Mouse (Mus musculus): ENCODE results near the gene Snx29.

DNA sequence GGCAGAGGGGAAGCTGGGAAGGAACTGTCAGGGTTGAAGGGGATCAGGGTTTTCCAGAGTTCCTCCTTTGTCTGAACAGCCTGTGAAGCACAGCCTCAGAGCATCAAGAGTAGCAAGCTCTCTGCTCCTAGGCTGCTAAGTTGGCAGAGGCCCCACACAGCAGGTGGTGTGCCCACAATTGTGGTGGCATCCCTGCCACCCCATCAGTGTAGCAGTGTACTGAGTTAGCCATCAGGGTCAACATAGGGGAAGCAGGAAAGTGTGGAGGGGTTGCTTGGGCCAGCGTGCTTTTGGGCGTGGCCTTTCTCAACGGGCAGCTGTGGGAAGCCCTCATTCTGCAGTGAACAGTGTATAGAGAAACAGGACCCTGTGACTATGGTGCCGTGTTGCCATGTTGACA is 421.0 kb downstream of the Snx29 start:
- TF ChIP-seq POLR2A (IDR thresholded peaks at IDR 0.05; ENCODE audit: extremely low read depth, insufficient read depth, low read length) (no peak), CTCF (IDR thresholded peaks at IDR 0.05; ENCODE audit: low read depth, low read length) (no peak)
